Mouse (Mus musculus): ENCODE measurements around the gene Frat2. TPM values are rescaled to one million over a fixed set of nuclear protein-coding genes. Genes with fewer than 3 reads are reported as not detected.

Frat2 gene
- polyA plus RNA-seq, 1 experiment from 2014 or later = 5.0 TPM

- Histone ChIP-seq H3K4me1 (replicated peaks) (peaks cover 27% of the 10 kb centered on the region), H3K9me3 (no peaks in the 10 kb centered on the region), H3K27me3 (peaks cover 51% of the 10 kb centered on the region), H3K27ac (no peak overlapping the region), H3K4me3 (replicated peaks) (peak overlapping the region; percentile 77), H3K36me3 (no peaks in the 10 kb centered on the region), H3K9ac (replicated peaks) (peak overlapping the region; percentile 12; the same call in 1 of the 2 replicates), H3K4me2 (peak overlapping the region; percentile 99)
- 3% methylated on average over 14 of the region's 14 CpGs for WGBS
- ATAC-seq (ENCODE audit: insufficient number of reproducible peaks, insufficient read depth, low FRiP score, low TSS enrichment, low read depth) = no peak
Measured at GRCm38 (mm10) chr19:41831718-41832391, 16.1 kb downstream of the Frat2 start.

- H3K9me3 ChIP-seq = no peaks in the 10 kb centered on the region
- H3K27me3 ChIP-seq = peaks cover 51% of the 10 kb centered on the region
- peak overlapping the region; percentile 99 for H3K4me2 ChIP-seq
- WGBS = under 1% methylated on average over 19 of the region's 19 CpGs
- no peak for ATAC-seq (ENCODE audit: insufficient number of reproducible peaks, insufficient read depth, low FRiP score, low TSS enrichment, low read depth)
- peak overlapping the region; percentile 77 for H3K4me3 ChIP-seq (replicated peaks)
- H3K36me3 ChIP-seq = no peaks in the 10 kb centered on the region
- peak overlapping the region; percentile 71 for H3K9ac ChIP-seq (replicated peaks)
- peaks cover 25% of the 10 kb centered on the region for H3K4me1 ChIP-seq (replicated peaks)
- no peak overlapping the region for H3K27ac ChIP-seq
Measured at GRCm38 (mm10) chr19:41831101-41831570, 16.8 kb downstream of the Frat2 start.

- Histone ChIP-seq H3K4me3 (replicated peaks) (peak overlapping the region; percentile 77), H3K27me3 (peaks cover 48% of the 10 kb centered on the region), H3K4me2 (peak overlapping the region; percentile 99), H3K4me1 (replicated peaks) (peaks cover 18% of the 10 kb centered on the region), H3K9me3 (no peaks in the 10 kb centered on the region), H3K9ac (replicated peaks) (peak overlapping the region; percentile 71), H3K27ac (peak overlapping the region; percentile 86; the same call in 1 of the 2 replicates), H3K36me3 (no peaks in the 10 kb centered on the region)
- WGBS = under 1% methylated on average over 99 of the region's 112 CpGs
- ATAC-seq (ENCODE audit: insufficient number of reproducible peaks, insufficient read depth, low FRiP score, low TSS enrichment, low read depth) = no peak; the same call in 1 of the 2 replicates
Measured at GRCm38 (mm10) chr19:41830106-41831031, 17.6 kb downstream of the Frat2 start.

GRCm38 (mm10) chr19:41829381-41830105 lies 18.4 kb downstream of the Frat2 start, which contains the start of gene Frat1:
TSS of gene Frat1 (plus strand) at chr19:41829970.
- no peaks in the 10 kb centered on the region for H3K9me3 ChIP-seq
- H3K27me3 ChIP-seq = peaks cover 43% of the 10 kb centered on the region
- H3K27ac ChIP-seq = peak within 1 kb of the TSS; percentile 86
- H3K4me3 ChIP-seq (replicated peaks) = peak within 1 kb of the TSS; percentile 77
- no peaks in the 10 kb centered on the region for H3K36me3 ChIP-seq
- under 1% methylated on average over 39 of the region's 39 CpGs for WGBS
- peak within 1 kb of the TSS; percentile 71 for H3K9ac ChIP-seq (replicated peaks)
- peak; percentile 87 for ATAC-seq (ENCODE audit: insufficient number of reproducible peaks, insufficient read depth, low FRiP score, low TSS enrichment, low read depth)
- peak within 1 kb of the TSS; percentile 99 for H3K4me2 ChIP-seq
- H3K4me1 ChIP-seq (replicated peaks) = peaks cover 18% of the 10 kb centered on the region

GRCm38 (mm10) chr19:41828941-41829340 lies 19.0 kb downstream of the Frat2 start:
- no peak overlapping the region for H3K27ac ChIP-seq
- no peak overlapping the region for H3K9ac ChIP-seq (replicated peaks)
- no peaks in the 10 kb centered on the region for H3K36me3 ChIP-seq
- peaks cover 18% of the 10 kb centered on the region for H3K4me1 ChIP-seq (replicated peaks)
- H3K27me3 ChIP-seq = peaks cover 40% of the 10 kb centered on the region
- WGBS = 78% methylated on average over 3 of the region's 3 CpGs
- ATAC-seq (ENCODE audit: insufficient number of reproducible peaks, insufficient read depth, low FRiP score, low TSS enrichment, low read depth) = no peak
- peak overlapping the region; percentile 77 for H3K4me3 ChIP-seq (replicated peaks)
- H3K4me2 ChIP-seq = peak overlapping the region; percentile 99
- H3K9me3 ChIP-seq = no peaks in the 10 kb centered on the region

GRCm38 (mm10) chr19:41826529-41826928 lies 21.4 kb downstream of the Frat2 start:
- no peak for ATAC-seq (ENCODE audit: insufficient number of reproducible peaks, insufficient read depth, low FRiP score, low TSS enrichment, low read depth)
- no peak overlapping the region for H3K27ac ChIP-seq
- no peaks in the 10 kb centered on the region for H3K9me3 ChIP-seq
- H3K36me3 ChIP-seq = no peaks in the 10 kb centered on the region
- 64% methylated on average over 3 of the region's 3 CpGs for WGBS
- peaks cover 17% of the 10 kb centered on the region for H3K27me3 ChIP-seq
- peaks cover 8% of the 10 kb centered on the region for H3K4me1 ChIP-seq (replicated peaks)
- H3K9ac ChIP-seq (replicated peaks) = no peak overlapping the region
- no peak overlapping the region for H3K4me3 ChIP-seq (replicated peaks)
- H3K4me2 ChIP-seq = no peak overlapping the region

- no peak for ATAC-seq (ENCODE audit: insufficient number of reproducible peaks, insufficient read depth, low FRiP score, low TSS enrichment, low read depth)
- Histone ChIP-seq H3K27me3 (peaks cover 9% of the 10 kb centered on the region), H3K9ac (replicated peaks) (no peak overlapping the region), H3K9me3 (no peaks in the 10 kb centered on the region), H3K27ac (no peak overlapping the region), H3K36me3 (no peaks in the 10 kb centered on the region), H3K4me1 (replicated peaks) (peaks cover 5% of the 10 kb centered on the region; the same call in 1 of the 2 replicates), H3K4me3 (replicated peaks) (no peak overlapping the region), H3K4me2 (no peak overlapping the region)
- 78% methylated on average over 5 of the region's 5 CpGs for WGBS
Measured at GRCm38 (mm10) chr19:41824950-41825349, 23.0 kb downstream of the Frat2 start.

- Histone ChIP-seq H3K4me1 (replicated peaks) (peaks cover 9% of the 10 kb centered on the region; the same call in 1 of the 2 replicates), H3K27me3 (peaks cover 8% of the 10 kb centered on the region), H3K36me3 (no peaks in the 10 kb centered on the region), H3K27ac (no peak overlapping the region), H3K4me2 (no peak overlapping the region), H3K9me3 (no peaks in the 10 kb centered on the region), H3K4me3 (replicated peaks) (no peak overlapping the region), H3K9ac (replicated peaks) (no peak overlapping the region)
- no peak for ATAC-seq (ENCODE audit: insufficient number of reproducible peaks, insufficient read depth, low FRiP score, low TSS enrichment, low read depth)
- WGBS = 79% methylated on average over 1 of the region's 1 CpGs
Measured at GRCm38 (mm10) chr19:41822589-41822988, 25.3 kb downstream of the Frat2 start.

- H3K27ac ChIP-seq = no peak overlapping the region
Measured at GRCm38 (mm10) chr19:41821436-41821835, 26.5 kb downstream of the Frat2 start.

GRCm38 (mm10) chr19:41818749-41819148 lies 29.2 kb downstream of the Frat2 start:
- Histone ChIP-seq H3K9me3 (0 out of 2 replicates have a peak, but pooled peaks cover 3% of the 10 kb centered on the region), H3K9ac (replicated peaks) (no peak overlapping the region), H3K4me1 (replicated peaks) (peaks cover 24% of the 10 kb centered on the region), H3K27me3 (peaks cover 8% of the 10 kb centered on the region), H3K4me3 (replicated peaks) (no peak overlapping the region), H3K27ac (no peak overlapping the region), H3K36me3 (no peaks in the 10 kb centered on the region), H3K4me2 (no peak overlapping the region)
- ATAC-seq (ENCODE audit: insufficient number of reproducible peaks, insufficient read depth, low FRiP score, low TSS enrichment, low read depth) = no peak
- WGBS = 85% methylated on average over 4 of the region's 4 CpGs

More at GRCm38 (mm10) chr19:41821436-41821835, 26.5 kb downstream of the Frat2 start:
- ATAC-seq (ENCODE audit: insufficient number of reproducible peaks, insufficient read depth, low FRiP score, low TSS enrichment, low read depth) = no peak
- H3K4me3 ChIP-seq (replicated peaks) = no peak overlapping the region
- peaks cover 8% of the 10 kb centered on the region for H3K27me3 ChIP-seq
- WGBS = 6% methylated on average over 5 of the region's 5 CpGs
- H3K4me2 ChIP-seq = no peak overlapping the region
- no peaks in the 10 kb centered on the region for H3K9me3 ChIP-seq
- no peak overlapping the region; the same call in 1 of the 2 replicates for H3K9ac ChIP-seq (replicated peaks)
- peaks cover 21% of the 10 kb centered on the region for H3K4me1 ChIP-seq (replicated peaks)
- no peaks in the 10 kb centered on the region for H3K36me3 ChIP-seq
